Mouse (Mus musculus) testis, adult 2 months (tissue): ENCODE measurements around the gene Spata5. TPM values are rescaled to one million over a fixed set of nuclear protein-coding genes. Genes with fewer than 3 reads are reported as not detected.
A peak's percentile ranks its signal among the peaks of the same experiment; 100 is the strongest.
"Not testable (repeated sequence)": the region's sequence is repeated elsewhere in the genome, so short reads cannot be mapped to it uniquely, and the experiment has no call there.

ENCODE experiments used
- H3K27ac ChIP-seq: fragments of 200-500 bp; 2 replicates; pipeline ENCODE4 v1.5.1; 2012; ENCODE audit warnings: low read depth, low read length; ENCODE audit not compliant: control insufficient read depth, insufficient read depth
- H3K27me3 ChIP-seq: fragments of 200-500 bp; 2 replicates; pipeline ENCODE4 v1.6.1; 2012; ENCODE audit warnings: mild to moderate bottlenecking, low read length, moderate library complexity; ENCODE audit not compliant: control insufficient read depth, insufficient read depth
- H3K36me3 ChIP-seq: fragments of 200-500 bp; 2 replicates; pipeline ENCODE4 v1.6.1; 2012; ENCODE audit warnings: mild to moderate bottlenecking, low read length; ENCODE audit not compliant: control insufficient read depth, insufficient read depth
- H3K4me1 ChIP-seq: fragments of 200-500 bp; 2 replicates; pipeline ENCODE4 v1.6.1; 2012; ENCODE audit warnings: low read length; ENCODE audit not compliant: control insufficient read depth, insufficient read depth
- H3K4me3 ChIP-seq: fragments of 200-500 bp; 2 replicates; pipeline ENCODE4 v1.5.1; 2012; ENCODE audit warnings: low read depth, mild to moderate bottlenecking, low read length, moderate library complexity, mixed read lengths; ENCODE audit not compliant: control insufficient read depth
- CTCF ChIP-seq: fragments of 200-500 bp; IDR thresholded peaks from 2 replicates; pipeline ENCODE4 v1.5.1; 2012; ENCODE audit warnings: low read depth, mild to moderate bottlenecking, inconsistent platforms, low read length, moderate library complexity; ENCODE audit not compliant: control insufficient read depth, insufficient read depth, insufficient replicate concordance
- POLR2A ChIP-seq: fragments of 200-500 bp; IDR thresholded peaks from 2 replicates; pipeline ENCODE4 v1.6.1; 2012; ENCODE audit warnings: low read depth, mild to moderate bottlenecking, inconsistent platforms, low read length, moderate library complexity; ENCODE audit not compliant: control insufficient read depth
- polyA plus RNA-seq: library from polyadenylated mRNA; depleted of rRNA; stranded (reverse); fragments of >200 nt; gene quantifications from 2 replicates; pipeline ENCODE4 v1.2.3, GENCODE M21; 2012

The Spata5 gene
- polyA plus RNA-seq, 1 experiment = 16.3 TPM

- TF ChIP-seq POLR2A (no peak), CTCF (no peak)
- H3K27ac ChIP-seq = no peak overlapping the region
- no peak overlapping the region for H3K4me3 ChIP-seq
- no peaks in the 10 kb centered on the region for H3K27me3 ChIP-seq
- H3K36me3 ChIP-seq = no peaks in the 10 kb centered on the region
- H3K4me1 ChIP-seq = no peaks in the 10 kb centered on the region
These were observed 158.0 kb downstream of the Spata5 start for GRCm38 (mm10) chr3:37577706-37578105.

- no peak overlapping the region for H3K27ac ChIP-seq
- no peaks in the 10 kb centered on the region for H3K36me3 ChIP-seq
- TF ChIP-seq POLR2A (no peak), CTCF (no peak)
- H3K4me3 ChIP-seq = no peak overlapping the region
- H3K4me1 ChIP-seq = no peaks in the 10 kb centered on the region
- no peaks in the 10 kb centered on the region for H3K27me3 ChIP-seq
These were observed 164.9 kb downstream of the Spata5 start for GRCm38 (mm10) chr3:37584576-37584975.

GRCm38 (mm10) chr3:37585967-37586730 is 166.5 kb downstream of the Spata5 start:
- no peak overlapping the region for H3K4me3 ChIP-seq

GRCm38 (mm10) chr3:37586731-37587578 is 167.3 kb downstream of the Spata5 start:
- Histone ChIP-seq H3K27ac (peak overlapping the region; percentile 40), H3K36me3 (no peaks in the 10 kb centered on the region), H3K27me3 (no peaks in the 10 kb centered on the region), H3K4me1 (no peaks in the 10 kb centered on the region), H3K4me3 (no peak overlapping the region)
- TF ChIP-seq CTCF = no peak
- TF ChIP-seq POLR2A = no peak

More at GRCm38 (mm10) chr3:37585967-37586730, 166.5 kb downstream of the Spata5 start:
- no peaks in the 10 kb centered on the region for H3K36me3 ChIP-seq
- peak overlapping the region; percentile 40 for H3K27ac ChIP-seq
- H3K4me1 ChIP-seq = no peaks in the 10 kb centered on the region
- H3K27me3 ChIP-seq = no peaks in the 10 kb centered on the region
- TF ChIP-seq POLR2A = no peak
- no peak for TF ChIP-seq CTCF

- H3K27ac ChIP-seq = no peak overlapping the region
These were observed 176.0 kb downstream of the Spata5 start for GRCm38 (mm10) chr3:37595721-37596120.

GRCm38 (mm10) chr3:37596519-37596918 is 176.8 kb downstream of the Spata5 start:
- H3K27ac ChIP-seq = no peak overlapping the region
- no peak overlapping the region for H3K4me3 ChIP-seq
- TF ChIP-seq POLR2A (no peak), CTCF (no peak)

More at GRCm38 (mm10) chr3:37595721-37596120, 176.0 kb downstream of the Spata5 start:
- Histone ChIP-seq H3K36me3 (no peaks in the 10 kb centered on the region), H3K4me3 (no peak overlapping the region), H3K4me1 (peaks cover 4% of the 10 kb centered on the region; the same call in 1 of the 2 replicates), H3K27me3 (no peaks in the 10 kb centered on the region)
- TF ChIP-seq POLR2A (no peak), CTCF (no peak)

GRCm38 (mm10) chr3:37597200-37597599 is 177.5 kb downstream of the Spata5 start:
- Histone ChIP-seq H3K4me3 (no peak overlapping the region), H3K4me1 (peaks cover 4% of the 10 kb centered on the region; the same call in 1 of the 2 replicates), H3K36me3 (no peaks in the 10 kb centered on the region), H3K27me3 (no peaks in the 10 kb centered on the region), H3K27ac (no peak overlapping the region)
- no peak for TF ChIP-seq CTCF
- TF ChIP-seq POLR2A = no peak

More at GRCm38 (mm10) chr3:37596519-37596918, 176.8 kb downstream of the Spata5 start:
- peaks cover 4% of the 10 kb centered on the region; the same call in 1 of the 2 replicates for H3K4me1 ChIP-seq
- H3K36me3 ChIP-seq = no peaks in the 10 kb centered on the region
- H3K27me3 ChIP-seq = no peaks in the 10 kb centered on the region

GRCm38 (mm10) chr3:37599641-37600040 is 179.9 kb downstream of the Spata5 start:
- H3K36me3 ChIP-seq, H3K4me1 ChIP-seq, H3K27me3 ChIP-seq, H3K27ac ChIP-seq: not testable (repeated sequence)
- H3K4me3 ChIP-seq = peak overlapping the region; percentile 67
